Mouse (Mus musculus): ENCODE measurements around the gene Dnah8. TPM values are rescaled to one million over a fixed set of nuclear protein-coding genes. Genes with fewer than 3 reads are reported as not detected.

The Dnah8 gene
- polyA plus RNA-seq, 1 experiment from 2014 or later: 0.43 TPM

DNA sequence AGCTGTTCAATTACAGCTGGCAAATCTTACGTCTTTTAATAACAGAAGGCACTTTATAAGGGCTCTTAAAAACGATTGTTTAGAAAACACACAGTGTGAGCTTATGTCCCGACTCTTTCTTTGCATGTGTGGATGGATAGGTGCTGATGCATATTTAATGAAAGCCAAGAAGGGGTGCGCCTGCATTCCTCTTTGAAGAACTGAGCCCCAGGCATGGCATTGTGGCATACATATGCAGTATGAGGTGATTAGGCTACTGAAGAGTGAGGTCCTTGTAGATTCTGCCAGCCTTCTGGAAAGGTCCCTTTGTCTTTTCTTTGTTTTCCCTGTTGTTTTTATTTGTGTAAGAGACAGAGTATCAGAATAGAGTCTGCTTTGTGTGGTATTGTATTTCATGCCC is 48.4 kb downstream of the Dnah8 start:
- ATAC-seq (replicated peaks; ENCODE audit: low FRiP score, low read depth) (no peak), DNase-seq (ENCODE audit: low spot score) (no peak)
- no peak overlapping the region for H3K9ac ChIP-seq (ENCODE audit: low read depth, low read length)
- H3K27me3 ChIP-seq (ENCODE audit: insufficient read depth, low read length): no peaks in the 10 kb centered on the region
- no peaks in the 10 kb centered on the region for H3K36me3 ChIP-seq (ENCODE audit: insufficient read depth, low read length)
- no peak overlapping the region for H3K4me3 ChIP-seq (replicated peaks; ENCODE audit: low read depth, low read length)
- no peak overlapping the region for H3K27ac ChIP-seq
- no peak overlapping the region for H3K4me2 ChIP-seq (ENCODE audit: low read length)
- no peak for TF ChIP-seq CTCF (IDR thresholded peaks at IDR 0.05; ENCODE audit: low read depth)
- 86% methylated on average over 4 of the region's 4 CpGs for WGBS
- no peaks in the 10 kb centered on the region for H3K9me3 ChIP-seq (replicated peaks; ENCODE audit: low read length)
- no peaks in the 10 kb centered on the region for H3K4me1 ChIP-seq (replicated peaks; ENCODE audit: insufficient read depth, low read length)

DNA sequence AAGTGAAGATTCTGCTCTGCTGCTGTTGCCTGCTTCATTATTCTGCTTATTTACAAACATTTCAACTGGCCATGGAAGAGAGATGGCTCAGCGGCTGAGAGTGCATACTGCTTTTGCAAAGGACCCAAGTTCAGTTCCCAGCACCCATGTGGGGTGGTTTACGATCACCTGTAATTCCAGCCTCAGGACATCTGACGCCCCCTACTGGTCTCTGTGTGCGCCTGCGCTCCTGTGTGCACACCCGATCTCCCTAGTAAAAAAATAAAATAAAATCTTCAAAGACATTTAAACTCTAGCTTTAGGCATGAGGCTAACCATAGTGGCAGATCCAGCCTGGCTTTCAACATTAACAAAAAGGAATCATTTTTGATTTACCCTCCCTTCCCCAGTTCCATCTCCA is 48.9 kb downstream of the Dnah8 start:
- no peak overlapping the region for H3K4me3 ChIP-seq (replicated peaks; ENCODE audit: low read depth, low read length)
- H3K27ac ChIP-seq: no peak overlapping the region
- no peaks in the 10 kb centered on the region for H3K27me3 ChIP-seq (ENCODE audit: insufficient read depth, low read length)
- DNase-seq (ENCODE audit: low spot score): no peak
- 90% methylated on average over 6 of the region's 6 CpGs for WGBS
- no peaks in the 10 kb centered on the region for H3K9me3 ChIP-seq (replicated peaks; ENCODE audit: low read length)
- no peaks in the 10 kb centered on the region for H3K36me3 ChIP-seq (ENCODE audit: insufficient read depth, low read length)
- no peak overlapping the region for H3K4me2 ChIP-seq (ENCODE audit: low read length)
- H3K9ac ChIP-seq (ENCODE audit: low read depth, low read length): no peak overlapping the region
- no peaks in the 10 kb centered on the region for H3K4me1 ChIP-seq (replicated peaks; ENCODE audit: insufficient read depth, low read length)
- no peak for ATAC-seq (replicated peaks; ENCODE audit: low FRiP score, low read depth)
- no peak for TF ChIP-seq CTCF (IDR thresholded peaks at IDR 0.05; ENCODE audit: low read depth)

DNA sequence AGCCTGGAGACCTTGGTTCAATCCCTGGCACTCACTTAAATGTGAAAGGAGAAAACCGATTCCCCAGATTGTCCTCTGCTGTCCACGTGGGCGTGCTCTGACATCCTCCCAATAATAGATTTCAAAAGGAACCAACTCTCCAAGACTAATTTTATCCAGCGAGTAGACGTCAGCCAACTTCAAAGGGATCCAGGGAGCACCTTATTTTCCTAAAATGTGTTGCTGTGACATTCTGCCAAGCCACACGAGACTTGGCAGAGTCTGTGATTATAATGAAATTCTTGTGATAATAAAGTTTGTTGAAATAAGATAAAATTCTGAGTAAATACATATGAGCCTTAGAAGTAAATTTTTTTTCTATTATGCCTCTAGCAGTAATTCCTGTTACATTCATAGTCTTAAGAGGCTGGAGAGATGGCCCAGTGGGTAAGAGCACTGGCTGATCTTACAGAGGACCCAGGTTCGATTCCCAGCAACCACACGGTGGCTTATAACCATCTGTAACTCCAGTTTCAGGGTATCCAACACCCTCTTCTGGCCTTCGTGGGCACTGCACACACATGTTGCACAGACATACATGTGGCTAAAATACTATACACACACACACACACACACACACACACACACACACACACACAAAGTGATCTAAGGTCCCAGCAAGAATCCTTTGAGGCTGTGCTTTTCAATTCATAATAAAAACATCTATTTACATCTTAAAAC is 51.0 kb downstream of the Dnah8 start:
- WGBS: 79% methylated on average over 9 of the region's 9 CpGs
- H3K9ac ChIP-seq (ENCODE audit: low read depth, low read length): no peak overlapping the region
- no peak overlapping the region for H3K4me3 ChIP-seq (replicated peaks; ENCODE audit: low read depth, low read length)
- H3K9me3 ChIP-seq (replicated peaks; ENCODE audit: low read length): no peaks in the 10 kb centered on the region
- H3K4me1 ChIP-seq (replicated peaks; ENCODE audit: insufficient read depth, low read length): no peaks in the 10 kb centered on the region
- no peaks in the 10 kb centered on the region for H3K27me3 ChIP-seq (ENCODE audit: insufficient read depth, low read length)
- no peak overlapping the region for H3K27ac ChIP-seq
- H3K4me2 ChIP-seq (ENCODE audit: low read length): no peak overlapping the region
- ATAC-seq (replicated peaks; ENCODE audit: low FRiP score, low read depth) (no peak), DNase-seq (ENCODE audit: low spot score) (no peak)
- no peaks in the 10 kb centered on the region for H3K36me3 ChIP-seq (ENCODE audit: insufficient read depth, low read length)
- no peak for TF ChIP-seq CTCF (IDR thresholded peaks at IDR 0.05; ENCODE audit: low read depth)

DNA sequence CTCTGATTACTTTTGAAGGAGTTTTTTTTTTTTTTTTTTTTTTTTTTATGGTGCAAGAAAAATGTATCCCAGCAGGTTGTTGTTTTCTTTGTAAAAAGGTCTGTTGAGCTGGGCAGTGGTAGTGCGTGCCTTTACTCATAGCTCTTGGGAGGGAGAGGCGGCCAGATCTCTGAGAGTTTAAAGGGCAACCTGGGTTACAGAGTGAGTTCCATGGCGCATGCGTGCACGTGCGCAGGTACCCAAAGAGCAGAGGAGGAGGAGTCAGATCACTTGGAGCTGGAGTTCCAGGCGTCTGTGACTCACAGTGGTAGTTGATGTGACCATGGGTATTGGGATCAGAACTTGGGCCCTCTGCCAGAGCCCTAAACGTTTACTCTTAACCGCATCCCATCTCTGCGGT is 54.4 kb downstream of the Dnah8 start:
- H3K4me2 ChIP-seq (ENCODE audit: low read length): no peak overlapping the region
- no peak overlapping the region for H3K4me3 ChIP-seq (replicated peaks; ENCODE audit: low read depth, low read length)
- no peak for ATAC-seq (replicated peaks; ENCODE audit: low FRiP score, low read depth)
- H3K9ac ChIP-seq (ENCODE audit: low read depth, low read length): no peak overlapping the region
- no peaks in the 10 kb centered on the region for H3K9me3 ChIP-seq (replicated peaks; ENCODE audit: low read length)
- no peaks in the 10 kb centered on the region for H3K36me3 ChIP-seq (ENCODE audit: insufficient read depth, low read length)
- no peak overlapping the region for H3K27ac ChIP-seq
- DNase-seq (ENCODE audit: low spot score): no peak
- WGBS: 91% methylated on average over 10 of the region's 10 CpGs
- TF ChIP-seq CTCF (IDR thresholded peaks at IDR 0.05; ENCODE audit: low read depth): no peak
- no peaks in the 10 kb centered on the region for H3K4me1 ChIP-seq (replicated peaks; ENCODE audit: insufficient read depth, low read length)
- H3K27me3 ChIP-seq (ENCODE audit: insufficient read depth, low read length): no peaks in the 10 kb centered on the region

DNA sequence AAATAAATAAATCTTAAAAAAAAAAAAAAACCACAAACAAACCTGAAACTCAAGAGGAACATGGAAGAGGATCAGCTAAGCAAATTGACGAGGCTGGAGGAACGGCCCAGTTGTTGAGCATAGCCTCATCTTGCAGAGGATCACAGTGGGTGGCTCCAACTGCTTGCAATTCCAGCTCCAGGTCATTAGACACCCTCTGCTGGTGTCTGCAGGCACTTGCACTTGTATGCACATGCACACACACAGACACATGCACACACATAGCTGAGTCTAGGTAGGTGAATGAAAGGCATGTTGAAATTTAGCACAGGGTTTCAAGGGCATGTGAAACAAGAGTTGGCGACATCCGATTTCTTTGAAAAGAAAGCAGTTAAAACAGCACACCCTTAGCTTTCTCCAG is 55.5 kb downstream of the Dnah8 start:
- no peaks in the 10 kb centered on the region for H3K4me1 ChIP-seq (replicated peaks; ENCODE audit: insufficient read depth, low read length)
- no peaks in the 10 kb centered on the region for H3K9me3 ChIP-seq (replicated peaks; ENCODE audit: low read length)
- no peak for TF ChIP-seq CTCF (IDR thresholded peaks at IDR 0.05; ENCODE audit: low read depth)
- no peak overlapping the region for H3K4me3 ChIP-seq (replicated peaks; ENCODE audit: low read depth, low read length)
- no peaks in the 10 kb centered on the region for H3K27me3 ChIP-seq (ENCODE audit: insufficient read depth, low read length)
- WGBS: 89% methylated on average over 4 of the region's 4 CpGs
- no peak overlapping the region for H3K9ac ChIP-seq (ENCODE audit: low read depth, low read length)
- DNase-seq (ENCODE audit: low spot score) (no peak), ATAC-seq (replicated peaks; ENCODE audit: low FRiP score, low read depth) (no peak)
- no peak overlapping the region for H3K27ac ChIP-seq
- no peaks in the 10 kb centered on the region for H3K36me3 ChIP-seq (ENCODE audit: insufficient read depth, low read length)
- H3K4me2 ChIP-seq (ENCODE audit: low read length): no peak overlapping the region

DNA sequence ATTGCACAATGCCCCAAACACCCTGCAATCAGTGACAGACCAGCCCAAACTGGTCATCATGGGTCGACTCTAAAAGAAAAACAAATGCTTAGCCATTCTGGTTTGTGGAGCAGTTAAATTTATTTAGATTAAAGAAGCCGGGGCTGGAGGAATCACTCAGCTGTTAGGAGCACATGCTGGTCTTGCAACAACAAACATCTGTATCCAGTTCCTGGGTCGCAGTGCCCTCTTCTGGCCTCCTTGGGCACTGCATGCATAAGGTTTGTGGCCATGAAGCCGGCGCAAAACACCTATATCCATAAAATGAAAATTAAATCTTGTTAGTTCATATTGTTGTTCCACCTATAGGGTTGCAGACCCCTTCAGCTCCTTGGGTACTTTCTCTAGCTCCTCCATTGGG is 57.5 kb downstream of the Dnah8 start:
- peak; percentile 81 for TF ChIP-seq CTCF (IDR thresholded peaks at IDR 0.05; ENCODE audit: low read depth)
- H3K4me3 ChIP-seq (replicated peaks; ENCODE audit: low read depth, low read length): no peak overlapping the region
- H3K27me3 ChIP-seq (ENCODE audit: insufficient read depth, low read length): no peaks in the 10 kb centered on the region
- no peak overlapping the region for H3K9ac ChIP-seq (ENCODE audit: low read depth, low read length)
- DNase-seq (ENCODE audit: low spot score): peak; percentile 56
- H3K9me3 ChIP-seq (replicated peaks; ENCODE audit: low read length): no peaks in the 10 kb centered on the region
- no peak for ATAC-seq (replicated peaks; ENCODE audit: low FRiP score, low read depth)
- H3K4me1 ChIP-seq (replicated peaks; ENCODE audit: insufficient read depth, low read length): no peaks in the 10 kb centered on the region
- no peaks in the 10 kb centered on the region for H3K36me3 ChIP-seq (ENCODE audit: insufficient read depth, low read length)
- WGBS: 20% methylated on average over 5 of the region's 5 CpGs
- H3K4me2 ChIP-seq (ENCODE audit: low read length): no peak overlapping the region
- no peak overlapping the region for H3K27ac ChIP-seq

DNA sequence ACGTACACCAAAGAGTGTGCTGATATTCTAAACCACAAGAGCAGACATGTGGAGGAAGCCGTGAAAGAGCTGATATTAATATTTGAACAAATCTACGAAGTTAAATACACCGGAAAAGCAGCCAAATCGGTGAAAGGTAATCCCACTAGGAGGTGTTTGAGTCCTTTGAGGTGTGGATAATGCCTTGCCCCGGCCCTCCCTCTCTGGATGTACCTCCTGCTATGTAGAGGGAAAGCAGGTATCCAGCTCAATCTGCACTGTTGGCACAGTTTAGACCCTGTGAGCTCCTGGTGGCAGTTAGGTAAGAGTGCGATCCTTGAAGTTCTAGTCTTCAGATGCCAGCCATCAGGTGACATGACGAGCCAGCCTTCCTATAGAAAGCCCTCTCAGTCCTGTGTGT is 66.0 kb downstream of the Dnah8 start:
- no peak overlapping the region for H3K9ac ChIP-seq (ENCODE audit: low read depth, low read length)
- DNase-seq (ENCODE audit: low spot score): no peak
- no peak for ATAC-seq (replicated peaks; ENCODE audit: low FRiP score, low read depth)
- H3K27me3 ChIP-seq (ENCODE audit: insufficient read depth, low read length): no peaks in the 10 kb centered on the region
- H3K4me2 ChIP-seq (ENCODE audit: low read length): no peak overlapping the region
- H3K9me3 ChIP-seq (replicated peaks; ENCODE audit: low read length): no peaks in the 10 kb centered on the region
- WGBS: 88% methylated on average over 8 of the region's 8 CpGs
- no peak for TF ChIP-seq CTCF (IDR thresholded peaks at IDR 0.05; ENCODE audit: low read depth)
- H3K27ac ChIP-seq: no peak overlapping the region
- no peaks in the 10 kb centered on the region for H3K4me1 ChIP-seq (replicated peaks; ENCODE audit: insufficient read depth, low read length)
- no peaks in the 10 kb centered on the region for H3K36me3 ChIP-seq (ENCODE audit: insufficient read depth, low read length)
- H3K4me3 ChIP-seq (replicated peaks; ENCODE audit: low read depth, low read length): no peak overlapping the region
